Mouse (Mus musculus) CD4-positive, CD25-positive, alpha-beta regulatory T cell, adult 2 months (primary cell): ENCODE data around the gene Rasal1.
A peak's percentile ranks its signal among the peaks of the same experiment; 100 is the strongest.

ENCODE experiments used
- DNase-seq: peaks from one replicate; pipeline ENCODE4 v3.0.0-alpha.2; 2012; ENCODE audit warnings: low read depth, low spot score

Rasal1 gene

DNA sequence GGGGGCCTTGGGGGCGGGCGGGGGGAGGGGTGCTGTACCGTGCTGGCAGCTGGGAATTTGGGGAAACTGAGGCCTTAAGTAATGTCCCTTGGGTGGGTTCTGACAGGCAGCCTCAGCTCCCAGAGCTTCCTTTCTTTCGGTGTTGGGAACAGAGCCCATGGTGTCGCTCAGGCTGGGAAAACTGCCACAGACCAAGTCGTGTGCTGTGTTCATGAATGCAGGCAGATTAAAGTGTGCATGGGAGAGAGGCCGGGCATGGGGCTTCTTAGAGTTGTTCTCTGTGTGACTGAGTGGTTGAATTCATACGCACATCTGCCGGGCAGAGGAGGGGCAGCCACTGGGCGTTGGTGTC lies 26.8 kb upstream of the Rasal1 start:
- DNase-seq = no peak

DNA sequence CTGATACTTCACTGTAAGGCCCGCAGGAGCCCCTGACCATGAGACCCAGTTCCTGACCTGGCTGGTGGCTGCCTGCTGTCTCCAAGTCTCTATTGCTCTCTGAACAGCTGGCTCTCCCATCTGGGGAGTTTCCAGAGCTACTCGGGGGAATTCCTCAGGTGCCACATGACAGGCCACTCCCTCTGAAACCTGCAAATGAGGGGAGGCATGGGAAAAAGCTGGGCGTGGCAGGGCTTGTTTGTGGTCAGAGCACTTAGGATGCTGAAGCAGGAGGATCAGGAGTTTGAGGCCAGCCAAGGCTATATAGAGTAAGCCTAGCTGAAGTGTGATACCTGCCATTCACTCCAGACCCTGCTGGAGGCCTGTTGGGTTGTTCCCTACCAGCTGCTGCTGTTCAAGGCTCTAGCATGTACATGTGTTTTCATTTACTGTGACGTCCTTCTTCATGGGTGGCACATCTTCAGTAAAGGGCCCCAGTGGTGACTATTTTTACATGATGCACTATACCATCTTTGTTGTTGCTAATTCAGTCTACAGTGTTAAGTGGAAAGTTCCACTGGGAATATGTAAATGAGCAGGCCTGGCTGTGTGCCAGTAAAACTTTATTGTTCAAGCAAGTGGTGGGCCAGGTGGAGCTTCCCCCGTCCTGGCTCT lies 26.3 kb upstream of the Rasal1 start:
- peak; percentile 75 for DNase-seq

DNA sequence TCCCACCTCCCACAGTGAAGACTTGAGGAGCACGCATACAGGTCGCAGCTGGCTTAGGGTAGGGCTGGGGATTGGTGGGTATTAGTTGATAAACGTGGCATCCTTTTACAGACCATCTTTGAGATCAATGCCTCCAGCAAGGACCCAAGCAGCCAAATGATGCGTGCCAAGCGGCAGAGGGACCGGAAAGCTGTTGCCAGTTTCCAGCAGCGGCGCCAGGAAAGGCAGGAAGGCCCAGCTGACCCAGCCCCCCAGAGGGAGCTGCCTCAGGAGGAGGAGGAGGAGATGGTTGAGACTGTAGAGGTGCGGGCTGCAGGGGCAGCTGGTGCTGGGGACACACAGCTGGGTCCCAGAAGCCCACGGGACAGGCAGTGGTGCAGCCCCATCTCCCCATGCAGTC lies 24.2 kb upstream of the Rasal1 start:
- DNase-seq = no peak

DNA sequence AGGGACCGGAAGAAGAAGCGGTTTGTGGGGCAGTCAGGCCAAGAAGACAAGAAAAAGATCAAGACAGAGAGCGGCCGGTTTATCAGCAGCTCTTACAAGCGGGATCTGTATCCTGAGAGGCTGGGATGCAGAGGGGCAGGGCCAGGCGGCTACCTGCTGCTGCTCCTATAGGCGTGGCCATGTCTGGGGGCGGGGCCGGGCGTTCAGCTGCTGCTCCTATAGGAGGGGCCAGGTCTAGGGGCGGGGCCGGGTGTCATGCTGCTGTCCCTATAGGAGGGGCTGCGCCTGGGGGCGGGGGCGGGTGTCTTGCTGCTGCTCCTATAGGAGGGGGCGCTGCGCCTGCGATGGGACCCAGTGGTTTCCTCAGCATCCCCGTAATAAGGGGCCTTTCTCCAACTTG lies 22.2 kb upstream of the Rasal1 start:
- DNase-seq = peak; percentile 52

- DNase-seq = no peak
These were observed 20.9 kb upstream of the Rasal1 start for GRCm38 (mm10) chr5:120627515-120628300.

GRCm38 (mm10) chr5:120628624-120629023 lies 20.0 kb upstream of the Rasal1 start:
- no peak for DNase-seq

DNA sequence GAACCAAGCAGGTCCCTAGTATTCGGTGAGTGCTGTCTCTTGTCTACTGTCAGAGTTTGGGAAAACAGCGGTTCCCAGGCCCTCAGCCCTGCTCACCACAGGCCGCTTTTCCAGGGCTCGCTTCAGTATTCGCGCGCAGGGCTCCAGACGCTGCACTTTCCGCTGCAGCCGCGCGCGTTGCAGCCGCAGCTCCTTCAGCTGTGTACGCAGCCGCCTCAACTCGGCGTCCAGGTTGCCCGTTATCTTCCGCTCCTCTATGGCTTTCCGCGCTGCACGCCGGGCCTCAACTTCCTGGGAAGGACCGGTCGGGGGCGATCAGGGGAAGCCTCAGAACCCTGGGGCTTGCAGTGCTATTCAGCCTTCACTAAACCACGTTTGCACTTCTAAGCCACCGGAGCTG lies 17.5 kb upstream of the Rasal1 start:
- peak; percentile 53 for DNase-seq

- DNase-seq = no peak
These were observed 16.7 kb upstream of the Rasal1 start for GRCm38 (mm10) chr5:120631892-120632291.

DNA sequence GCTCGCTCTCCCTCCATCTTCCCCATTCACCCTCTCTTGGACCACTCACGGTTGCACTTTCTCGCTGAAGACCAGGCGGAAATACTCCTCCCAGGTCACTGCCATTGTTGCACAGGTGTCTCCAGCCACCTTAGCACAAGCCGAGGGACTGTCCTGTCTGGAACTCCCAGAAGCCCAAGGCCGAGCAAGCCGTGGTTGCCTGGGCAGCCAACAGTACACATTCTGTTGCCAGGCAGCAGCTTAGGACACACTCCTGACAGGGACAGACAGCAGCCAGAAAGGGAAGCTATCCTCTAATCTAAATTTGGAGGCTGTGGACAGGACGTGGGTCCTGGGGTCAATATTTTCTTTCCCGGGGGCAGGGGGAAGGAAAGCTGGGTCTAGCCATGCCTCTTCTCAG lies 14.5 kb upstream of the Rasal1 start, which contains the start of gene Cfap73:
Cfap73 (minus strand) TSS at position 105 of the 400 bp plus-strand sequence.
- DNase-seq = no peak

GRCm38 (mm10) chr5:120634860-120635259 lies 13.8 kb upstream of the Rasal1 start:
- no peak for DNase-seq

DNA sequence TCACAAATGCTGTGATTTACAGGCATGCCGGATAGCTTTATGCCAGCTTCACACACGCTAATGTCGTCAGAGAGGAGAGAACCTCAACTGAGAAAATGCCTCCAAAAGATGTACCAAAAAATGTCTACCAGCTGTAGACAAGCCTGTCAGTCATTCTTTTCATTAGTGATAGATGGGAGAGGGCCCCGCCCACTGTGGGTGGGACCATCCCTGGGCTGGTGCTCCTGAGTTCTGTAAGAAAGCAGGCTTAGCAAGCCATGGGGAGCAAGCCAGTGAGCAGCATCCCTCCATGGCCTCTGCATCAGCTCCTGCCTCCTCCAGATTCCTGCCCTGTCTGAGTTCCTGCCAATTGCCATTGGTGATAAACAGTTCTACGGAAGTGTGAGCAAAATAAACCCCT lies 13.0 kb upstream of the Rasal1 start:
- no peak for DNase-seq

GRCm38 (mm10) chr5:120640094-120640493 lies 8.5 kb upstream of the Rasal1 start:
- DNase-seq = no peak

DNA sequence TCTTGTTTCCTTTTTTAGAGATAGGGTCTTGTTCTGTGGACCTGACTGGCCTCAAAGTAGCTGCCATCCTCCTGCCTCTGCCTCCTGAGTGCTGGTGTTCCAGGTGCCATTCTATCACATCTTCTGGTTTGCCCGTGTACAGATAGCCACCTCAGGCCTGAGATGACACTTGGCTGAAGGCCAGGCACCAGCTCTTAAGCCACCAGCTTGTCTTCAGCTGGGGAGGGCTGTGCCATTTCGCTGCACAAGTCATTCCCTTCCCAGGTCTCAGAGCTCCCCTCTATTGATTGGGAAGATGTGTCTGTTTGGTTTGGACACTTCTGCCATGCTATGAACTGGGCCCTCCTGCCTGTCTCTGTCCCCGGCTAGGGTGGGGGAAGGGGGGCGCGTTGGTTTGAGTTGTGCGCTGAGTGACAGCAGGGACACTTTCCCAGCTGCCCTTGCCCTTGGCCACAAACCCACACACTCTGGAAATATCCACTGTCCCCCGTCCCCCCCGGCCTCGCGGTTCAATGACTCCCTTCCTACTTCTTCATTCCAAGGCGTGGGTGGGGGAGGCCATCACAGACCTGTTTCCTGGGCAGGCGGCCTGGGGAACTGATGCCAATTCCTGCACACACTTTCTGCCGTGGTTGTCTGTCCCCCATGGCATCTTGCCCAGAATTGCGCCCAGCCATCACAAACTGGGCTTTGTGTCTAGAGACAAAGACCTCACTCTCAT lies 5.1 kb upstream of the Rasal1 start:
- DNase-seq = no peak

DNA sequence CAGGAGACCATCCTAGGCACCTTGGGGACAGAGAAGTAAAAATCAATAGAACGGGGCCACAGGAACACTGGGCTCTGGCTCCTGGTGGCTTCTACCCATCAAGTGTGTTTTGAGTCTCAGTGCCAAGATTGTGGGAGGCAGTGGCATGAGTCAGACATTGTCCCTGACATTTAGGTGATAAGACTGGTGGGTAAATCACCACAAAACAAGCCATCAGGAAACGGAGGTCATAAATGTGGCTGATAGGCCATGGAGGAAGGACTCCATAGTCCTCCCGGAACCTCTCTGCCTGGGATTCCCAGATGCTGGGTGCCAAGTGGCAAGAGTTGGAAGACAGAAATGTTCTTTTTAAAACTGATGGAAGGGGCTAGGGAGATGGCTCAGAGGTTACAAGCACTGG lies 4.4 kb upstream of the Rasal1 start:
- no peak for DNase-seq

GRCm38 (mm10) chr5:120645851-120646250 lies 2.8 kb upstream of the Rasal1 start:
- DNase-seq = no peak

GRCm38 (mm10) chr5:120647361-120647760 lies 1.3 kb upstream of the Rasal1 start:
- no peak for DNase-seq

DNA sequence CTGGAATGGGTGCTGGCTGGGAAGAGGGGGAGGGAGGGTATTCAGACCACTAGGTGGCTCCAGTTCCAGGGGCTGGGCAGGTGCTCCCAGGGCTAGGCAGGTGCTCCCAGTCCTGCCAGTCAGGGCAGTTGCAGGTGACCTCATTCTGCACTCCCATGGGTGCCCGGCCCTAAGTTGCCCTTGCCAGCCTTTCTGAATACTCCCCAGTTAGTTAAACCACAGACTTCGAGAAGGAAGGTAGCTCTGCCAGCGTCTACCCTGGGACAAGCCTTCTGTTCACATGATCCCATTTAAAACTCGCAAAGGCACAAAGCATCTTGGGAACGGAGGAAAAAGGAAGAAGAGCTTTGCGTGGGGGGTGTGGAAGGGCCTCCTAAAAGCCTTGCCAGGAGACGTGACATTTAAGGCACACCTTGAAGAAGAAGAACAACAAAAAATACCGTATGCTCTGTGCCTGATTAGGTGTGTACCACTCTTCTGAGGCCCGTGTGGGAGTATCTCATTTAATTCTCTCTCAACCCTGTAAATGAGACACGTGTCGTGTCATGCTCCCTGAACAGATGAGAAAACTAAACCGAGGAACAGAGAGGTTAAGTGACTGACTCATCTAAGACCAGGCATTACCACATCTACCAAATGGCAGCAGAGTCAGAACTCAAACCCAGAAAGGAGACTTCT lies 659 bp upstream of the Rasal1 start:
- DNase-seq = peak; percentile 67

DNA sequence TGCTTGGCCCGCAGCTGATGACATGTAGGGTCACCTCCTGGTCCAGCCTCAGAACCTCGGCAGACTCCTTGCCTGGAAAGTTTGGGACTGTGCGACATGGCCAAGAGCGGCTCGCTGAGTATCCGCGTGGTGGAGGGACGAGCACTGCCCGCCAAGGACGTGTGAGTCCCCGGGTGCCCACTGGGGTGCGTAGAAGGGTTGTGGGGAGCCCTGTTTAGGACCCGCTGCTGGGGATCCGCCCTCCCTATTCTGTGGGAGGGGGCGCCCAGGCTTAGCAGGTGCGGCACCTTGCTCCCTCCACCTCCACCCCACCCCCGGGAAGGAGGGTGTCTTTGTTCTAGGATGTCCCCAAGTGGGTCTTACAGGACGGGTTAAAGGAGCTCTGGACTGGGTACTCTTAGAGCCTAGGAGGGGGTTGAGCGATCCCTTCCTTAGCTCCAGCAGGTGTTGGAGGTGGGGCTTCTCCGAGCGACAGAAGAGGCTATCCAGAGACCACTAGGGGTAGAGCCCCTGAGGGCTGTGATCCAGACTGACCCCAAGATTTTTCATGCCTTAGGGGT lies 842 bp downstream of the Rasal1 start:
- DNase-seq = no peak

GRCm38 (mm10) chr5:120649938-120650337 lies 1.3 kb downstream of the Rasal1 start:
- no peak for DNase-seq

DNA sequence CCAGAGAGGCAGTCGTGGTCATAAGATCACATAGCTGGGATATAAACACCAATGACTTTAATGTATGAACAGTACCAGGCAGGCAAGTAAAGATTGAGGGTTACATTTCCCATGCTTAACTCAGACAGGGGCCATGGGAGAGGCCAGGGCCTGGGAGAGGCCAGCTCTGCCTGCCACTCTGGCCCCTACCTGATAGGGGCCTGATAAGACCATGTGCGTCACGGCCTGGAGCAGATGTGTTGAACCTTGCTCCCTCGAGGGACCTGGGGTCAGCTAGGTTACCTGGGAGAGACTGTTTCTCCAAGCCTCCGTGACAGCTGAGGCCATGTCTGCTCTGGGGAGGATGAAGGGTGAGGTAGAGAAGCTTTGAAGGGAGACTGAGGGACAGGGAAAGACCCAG lies 2.6 kb downstream of the Rasal1 start:
- DNase-seq = no peak

DNA sequence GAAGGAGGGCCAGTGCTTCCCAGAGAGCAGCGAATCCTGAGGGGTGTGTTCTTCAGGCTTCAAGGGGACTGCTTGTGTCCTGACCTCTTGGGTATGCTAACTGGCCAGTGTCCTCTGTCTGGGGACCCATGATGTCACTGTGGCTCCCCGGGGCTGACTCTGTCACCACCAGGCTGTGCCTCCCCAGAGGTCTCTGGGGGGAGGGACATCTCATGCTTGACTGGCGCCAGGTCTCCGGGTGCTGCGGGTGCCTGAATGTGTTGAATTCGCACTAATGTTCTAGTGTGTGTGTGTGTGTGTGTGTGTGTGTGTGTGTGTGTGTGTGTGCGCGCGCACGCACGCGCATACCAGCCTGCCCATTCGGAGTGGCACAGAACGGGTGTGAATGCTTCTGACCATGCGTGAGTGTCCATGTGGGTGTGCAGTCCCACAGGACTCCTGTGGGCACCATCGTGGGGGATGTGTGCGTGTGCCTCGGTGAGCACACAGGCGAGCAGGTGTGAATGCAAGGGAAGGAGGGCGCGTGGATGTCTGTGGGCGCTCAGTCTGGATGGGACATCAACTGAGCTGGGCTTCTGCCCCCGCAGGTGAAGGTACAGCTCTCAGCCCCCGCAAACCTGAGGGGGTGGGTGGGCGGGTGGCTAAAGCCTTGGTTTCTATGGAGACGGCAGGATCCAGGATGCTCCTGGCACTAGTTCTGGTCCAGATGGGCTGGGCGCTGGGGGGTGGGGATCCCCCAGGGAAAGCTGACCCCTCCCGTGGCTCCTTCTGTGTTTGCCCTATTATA lies 4.5 kb downstream of the Rasal1 start:
- DNase-seq = no peak
